Mouse (Mus musculus) kidney, embryonic 14.5 days (tissue): Measurements from ENCODE around the gene Clspn. TPM values are rescaled to one million over a fixed set of nuclear protein-coding genes. Genes with fewer than 3 reads are reported as not detected.

Source experiments
- ATAC-seq: fragments of 200-750 bp; cut with Nextera tagmentation; 2 replicates; pipeline ENCODE4 v1.8.0; 2017; ENCODE audit warnings: moderate number of reproducible peaks, mild to moderate bottlenecking, moderate TSS enrichment, moderate library complexity; ENCODE audit not compliant: low FRiP score, low TSS enrichment
- H3K27ac ChIP-seq: fragments of 300-500 bp; sonication (generic); 2 replicates; pipeline ENCODE4 v1.5.1; 2014; ENCODE audit warnings: low read depth, mild to moderate bottlenecking, low read length, moderate library complexity, mixed read lengths
- H3K27me3 ChIP-seq: fragments of 300-500 bp; sonication (generic); 2 replicates; pipeline ENCODE4 v1.6.1; 2014; ENCODE audit warnings: mild to moderate bottlenecking, low read length; ENCODE audit not compliant: control insufficient read depth, insufficient read depth
- H3K36me3 ChIP-seq: fragments of 300-500 bp; sonication (generic); 2 replicates; pipeline ENCODE4 v1.6.1; 2014; ENCODE audit warnings: low read length, mixed read lengths; ENCODE audit not compliant: control insufficient read depth, insufficient read depth
- H3K4me1 ChIP-seq: fragments of 300-500 bp; sonication (generic); 2 replicates; pipeline ENCODE4 v1.6.1; 2014; ENCODE audit warnings: low read length, mixed read lengths; ENCODE audit not compliant: control insufficient read depth, insufficient read depth
- H3K4me2 ChIP-seq: fragments of 300-500 bp; sonication (generic); replicated peaks from 2 replicates; pipeline ENCODE4 v1.6.1; 2014; ENCODE audit warnings: low read depth, mild to moderate bottlenecking, low read length
- H3K4me3 ChIP-seq: fragments of 300-500 bp; sonication (generic); 2 replicates; pipeline ENCODE4 v1.5.1; 2014; ENCODE audit warnings: mild to moderate bottlenecking, low read length
- H3K9ac ChIP-seq: fragments of 300-500 bp; sonication (generic); 2 replicates; pipeline ENCODE4 v1.6.1; 2014; ENCODE audit warnings: low read depth, mild to moderate bottlenecking, low read length, moderate library complexity
- H3K9me3 ChIP-seq: fragments of 300-500 bp; sonication (generic); 2 replicates; pipeline ENCODE4 v1.6.1; 2016; ENCODE audit warnings: low read length; ENCODE audit not compliant: control insufficient read depth
- WGBS: fragments of 180-500 bp; shearing (Covaris S2); extraction: QIAGEN DNeasy Blood & Tissue Kit; methylation state at CpG from one replicate; pipeline ENCODE4 v1.1.7; 2014; 5-methylcytosine and 5-hydroxymethylcytosine counted together
- polyA plus RNA-seq: library from polyadenylated mRNA; unstranded; fragments of >200 nt; fragmentation: Nextera tagmentation; extraction: Ambion mirVana; gene quantifications from 2 replicates; pipeline ENCODE4 v1.2.1, GENCODE M21; 2014

Gene Clspn
- polyA plus RNA-seq, 1 experiment from 2014 or later = 54.1 TPM

- H3K27me3 ChIP-seq = no peaks in the 10 kb centered on the region
- H3K4me3 ChIP-seq = no peak overlapping the region
- H3K36me3 ChIP-seq = no peaks in the 10 kb centered on the region
- WGBS = 80% methylated on average over 7 of the region's 7 CpGs
- no peak overlapping the region for H3K4me2 ChIP-seq
- H3K9me3 ChIP-seq = no peaks in the 10 kb centered on the region; the same call in 1 of the 2 replicates
- no peak overlapping the region for H3K27ac ChIP-seq
- no peaks in the 10 kb centered on the region for H3K4me1 ChIP-seq
- H3K9ac ChIP-seq = no peak overlapping the region
- no peak for ATAC-seq
These were observed 4.6 kb upstream of the Clspn start for GRCm38 (mm10) chr4:126552136-126552535.

- no peaks in the 10 kb centered on the region for H3K36me3 ChIP-seq
- H3K9ac ChIP-seq = no peak overlapping the region
- H3K4me1 ChIP-seq = 0 out of 2 replicates have a peak, but pooled peaks cover under 1% of the 10 kb centered on the region
- 64% methylated on average over 8 of the region's 8 CpGs for WGBS
- no peak overlapping the region for H3K4me2 ChIP-seq
- no peaks in the 10 kb centered on the region for H3K27me3 ChIP-seq
- no peak overlapping the region for H3K4me3 ChIP-seq
- H3K27ac ChIP-seq = no peak overlapping the region
- H3K9me3 ChIP-seq = no peaks in the 10 kb centered on the region; the same call in 1 of the 2 replicates
- no peak for ATAC-seq
These were observed 3.6 kb upstream of the Clspn start for GRCm38 (mm10) chr4:126553105-126553504.

DNA sequence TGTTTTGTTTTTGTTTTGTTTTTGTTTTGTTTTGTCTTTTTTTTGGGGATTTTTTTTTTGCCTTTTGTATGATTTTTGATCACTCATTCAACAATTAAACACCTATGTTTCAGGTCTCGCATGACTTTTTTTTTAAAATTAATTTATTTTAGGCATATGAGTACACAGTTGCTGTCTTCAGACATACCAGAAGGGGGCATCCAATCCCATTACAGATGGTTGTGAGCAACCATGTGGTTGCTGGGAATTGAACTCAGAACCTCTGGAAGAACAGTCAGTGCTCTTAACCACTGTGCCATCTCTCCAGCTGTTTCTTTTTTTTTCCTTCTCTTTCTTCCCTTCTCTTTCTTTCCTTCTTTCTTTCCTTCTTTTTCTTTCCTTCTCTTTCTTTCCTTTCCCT is 3.0 kb upstream of the Clspn start:
- Histone ChIP-seq H3K4me1 (0 out of 2 replicates have a peak, but pooled peaks cover 6% of the 10 kb centered on the region), H3K4me3 (no peak overlapping the region), H3K4me2 (no peak overlapping the region), H3K9ac (no peak overlapping the region), H3K27ac (no peak overlapping the region), H3K36me3 (no peaks in the 10 kb centered on the region), H3K27me3 (no peaks in the 10 kb centered on the region), H3K9me3 (no peaks in the 10 kb centered on the region; the same call in 1 of the 2 replicates)
- no peak for ATAC-seq
- 88% methylated on average over 1 of the region's 1 CpGs for WGBS

DNA sequence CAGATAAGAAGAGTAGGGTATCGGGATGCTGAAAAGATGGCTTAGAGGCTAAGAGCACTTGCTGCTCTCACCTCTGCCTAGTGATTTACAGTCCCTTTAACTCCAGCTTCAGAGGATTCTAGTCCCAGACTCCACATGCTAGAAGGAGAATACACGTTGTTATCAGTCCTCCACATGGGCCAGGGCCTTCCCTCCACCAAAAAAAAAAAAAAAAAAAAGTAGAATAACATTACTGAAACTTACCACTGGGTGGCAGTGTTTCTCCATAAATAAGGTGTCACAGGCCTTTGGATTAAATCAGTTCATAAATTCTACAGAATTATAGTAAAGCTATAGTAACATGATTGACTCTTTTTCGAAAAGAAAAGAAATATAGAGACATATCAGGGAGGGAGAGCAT is 2.3 kb upstream of the Clspn start:
- Histone ChIP-seq H3K9me3 (no peaks in the 10 kb centered on the region; the same call in 1 of the 2 replicates), H3K9ac (no peak overlapping the region), H3K36me3 (no peaks in the 10 kb centered on the region), H3K4me1 (0 out of 2 replicates have a peak, but pooled peaks cover 6% of the 10 kb centered on the region), H3K4me3 (no peak overlapping the region), H3K27me3 (no peaks in the 10 kb centered on the region), H3K4me2 (no peak overlapping the region), H3K27ac (no peak overlapping the region)
- ATAC-seq = no peak
- WGBS = 35% methylated on average over 3 of the region's 3 CpGs

DNA sequence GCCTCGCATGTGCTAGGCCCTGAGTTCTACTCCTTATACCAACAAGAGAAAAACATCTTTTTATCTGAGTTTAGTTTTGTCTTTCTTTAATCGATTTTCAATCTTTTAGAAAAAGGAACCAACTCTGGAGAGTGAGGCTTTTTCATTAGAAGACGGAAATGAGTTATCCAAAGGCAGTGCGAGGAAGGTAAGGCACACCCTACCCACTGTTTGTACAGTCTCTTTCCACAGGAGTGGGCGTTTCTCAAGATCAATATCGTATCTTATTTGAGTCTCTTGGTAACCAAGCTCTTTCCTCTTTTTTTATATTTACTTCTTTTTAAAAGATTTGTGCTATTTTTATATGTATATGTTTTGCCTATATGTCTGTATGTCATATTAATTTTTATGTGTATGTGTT is 7.1 kb downstream of the Clspn start:
- 93% methylated on average over 6 of the region's 6 CpGs for WGBS
- H3K9ac ChIP-seq = no peak overlapping the region
- no peak overlapping the region for H3K27ac ChIP-seq
- H3K4me1 ChIP-seq = no peaks in the 10 kb centered on the region
- no peaks in the 10 kb centered on the region for H3K27me3 ChIP-seq
- H3K4me2 ChIP-seq = no peak overlapping the region
- no peak overlapping the region for H3K4me3 ChIP-seq
- no peaks in the 10 kb centered on the region for H3K9me3 ChIP-seq
- peaks cover 54% of the 10 kb centered on the region for H3K36me3 ChIP-seq
- no peak for ATAC-seq

GRCm38 (mm10) chr4:126567243-126567642 is 10.5 kb downstream of the Clspn start:
- peaks cover 61% of the 10 kb centered on the region for H3K36me3 ChIP-seq
- no peak overlapping the region for H3K9ac ChIP-seq
- ATAC-seq = no peak
- H3K27me3 ChIP-seq = no peaks in the 10 kb centered on the region
- H3K4me3 ChIP-seq = no peak overlapping the region
- H3K4me2 ChIP-seq = no peak overlapping the region
- no peaks in the 10 kb centered on the region for H3K9me3 ChIP-seq
- no peak overlapping the region for H3K27ac ChIP-seq
- WGBS = 93% methylated on average over 4 of the region's 4 CpGs
- no peaks in the 10 kb centered on the region for H3K4me1 ChIP-seq

- WGBS = 93% methylated on average over 3 of the region's 3 CpGs
- Histone ChIP-seq H3K4me3 (no peak overlapping the region), H3K9ac (no peak overlapping the region), H3K27ac (no peak overlapping the region), H3K27me3 (no peaks in the 10 kb centered on the region), H3K4me2 (no peak overlapping the region), H3K36me3 (peaks cover 77% of the 10 kb centered on the region), H3K9me3 (no peaks in the 10 kb centered on the region), H3K4me1 (no peaks in the 10 kb centered on the region)
- no peak for ATAC-seq
These were observed 13.0 kb downstream of the Clspn start for GRCm38 (mm10) chr4:126569783-126570182.

GRCm38 (mm10) chr4:126576281-126576680 is 19.5 kb downstream of the Clspn start:
- Histone ChIP-seq H3K36me3 (peaks cover 98% of the 10 kb centered on the region), H3K4me3 (no peak overlapping the region), H3K9me3 (no peaks in the 10 kb centered on the region), H3K4me1 (no peaks in the 10 kb centered on the region), H3K9ac (no peak overlapping the region), H3K4me2 (no peak overlapping the region), H3K27ac (no peak overlapping the region), H3K27me3 (no peaks in the 10 kb centered on the region)
- ATAC-seq = no peak
- 95% methylated on average over 5 of the region's 5 CpGs for WGBS

DNA sequence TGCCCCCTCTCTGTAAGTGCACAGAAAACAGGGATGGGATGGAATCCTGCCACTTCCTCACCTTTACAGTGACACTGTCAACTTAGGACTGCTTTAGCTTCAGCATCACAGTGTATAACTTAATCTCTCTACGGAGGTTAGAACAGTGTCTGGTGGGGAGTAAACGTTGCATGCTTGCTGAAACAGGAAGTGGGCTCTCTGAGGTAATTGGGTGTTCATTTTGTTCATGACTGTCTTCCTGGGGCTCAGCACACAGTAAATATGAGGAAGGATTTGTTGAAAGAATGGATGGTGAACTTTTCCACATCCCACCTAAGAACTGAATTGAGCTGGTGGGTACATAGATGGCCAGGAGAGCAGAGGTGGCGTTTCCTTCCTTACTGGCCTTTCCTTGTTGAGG is 21.2 kb downstream of the Clspn start:
- WGBS = 85% methylated on average over 3 of the region's 3 CpGs
- no peak overlapping the region for H3K9ac ChIP-seq
- H3K4me1 ChIP-seq = no peaks in the 10 kb centered on the region
- no peak for ATAC-seq
- no peaks in the 10 kb centered on the region for H3K27me3 ChIP-seq
- H3K4me2 ChIP-seq = no peak overlapping the region
- H3K27ac ChIP-seq = no peak overlapping the region
- H3K36me3 ChIP-seq = peaks cover 96% of the 10 kb centered on the region
- no peak overlapping the region for H3K4me3 ChIP-seq
- no peaks in the 10 kb centered on the region for H3K9me3 ChIP-seq
